Mouse (Mus musculus) ES-E14 (cell line): ENCODE results near the gene Slc33a1. TPM values are rescaled to one million over a fixed set of nuclear protein-coding genes. Genes with fewer than 3 reads are reported as not detected.

Experiments
- DNase-seq: peaks from one replicate; pipeline ENCODE4 v3.0.0-alpha.2; 2013; ENCODE audit warnings: low read depth, low spot score
- H3K27ac ChIP-seq: 2 replicates; pipeline ENCODE4 v1.5.1; 2012; ENCODE audit warnings: low read depth, mild to moderate bottlenecking, low read length, moderate library complexity, mixed read lengths; ENCODE audit not compliant: poor library complexity, insufficient read depth, severe bottlenecking
- H3K36me3 ChIP-seq: 2 replicates; pipeline ENCODE4 v1.6.1; 2012; ENCODE audit warnings: mild to moderate bottlenecking, low read length, moderate library complexity, mixed read lengths; ENCODE audit not compliant: control insufficient read depth, poor library complexity, insufficient read depth, severe bottlenecking
- H3K4me1 ChIP-seq, 2 experiments: fragments of 150-350 bp in 1 of 2; sonication (generic) in 1 of 2; 2 replicates each; pipeline ENCODE4 v1.6.1; 2012; ENCODE audit warnings: low read length in 2 of 2, mild to moderate bottlenecking in 1 of 2, mixed read lengths in 1 of 2; ENCODE audit not compliant: control insufficient read depth in 2 of 2, insufficient read depth in 2 of 2, poor library complexity in 1 of 2
- H3K4me3 ChIP-seq, 2 experiments: fragments of 150-350 bp in 1 of 2; sonication (generic) in 1 of 2; 2 replicates each; pipeline ENCODE4 v1.5.1; 2012; ENCODE audit warnings: low read length in 2 of 2, low read depth in 1 of 2, mild to moderate bottlenecking in 1 of 2, mixed read lengths in 1 of 2; ENCODE audit not compliant: insufficient read depth in 1 of 2, poor library complexity in 1 of 2, severe bottlenecking in 1 of 2
- H3K9ac ChIP-seq: 2 replicates; pipeline ENCODE4 v1.6.1; 2012; ENCODE audit warnings: low read depth, mild to moderate bottlenecking, low read length, mixed read lengths; ENCODE audit not compliant: poor library complexity, insufficient read depth, severe bottlenecking
- H3K9me3 ChIP-seq: fragments of 150-350 bp; sonication (generic); 2 replicates; pipeline ENCODE4 v1.6.1; 2012; ENCODE audit warnings: low read depth, mild to moderate bottlenecking, low read length; ENCODE audit not compliant: control insufficient read depth, insufficient read depth
- CHD2 ChIP-seq: IDR thresholded peaks from 2 replicates; pipeline ENCODE4 v1.6.1; 2014; ENCODE audit warnings: mild to moderate bottlenecking, low read depth, low read length, inconsistent platforms
- HCFC1 ChIP-seq: IDR thresholded peaks from 2 replicates; pipeline ENCODE4 v1.6.1; 2012; ENCODE audit warnings: low read length, inconsistent platforms, borderline replicate concordance; ENCODE audit not compliant: insufficient read depth
- ZC3H11A ChIP-seq: IDR thresholded peaks from 2 replicates; pipeline ENCODE4 v1.6.1; 2012; ENCODE audit warnings: low read depth, mild to moderate bottlenecking, inconsistent platforms, low read length, borderline replicate concordance
- ZNF384 ChIP-seq: IDR thresholded peaks from 2 replicates; pipeline ENCODE4 v1.6.1; 2012; ENCODE audit warnings: low read depth, low read length, inconsistent platforms
- in situ Hi-C, 2 experiments: fragments of 600-800 bp; cut with MboI; formaldehyde crosslinking; loops; one replicate each; pipeline ENCODE4 v1.15.1; 2025; ENCODE audit warnings: low sequenced_read_pairs in 2 of 2, inconsistent platforms in 1 of 2; ENCODE audit not compliant: unreplicated experiment in 2 of 2
- total RNA-seq: library from RNA; depleted of rRNA; stranded (reverse); fragments of 300-350 nt; gene quantifications from 2 replicates; pipeline ENCODE4 v1.2.3, GENCODE M21; 2012; rRNA removed

Slc33a1 gene
- total RNA-seq, 1 experiment = 22.1 TPM

DNA sequence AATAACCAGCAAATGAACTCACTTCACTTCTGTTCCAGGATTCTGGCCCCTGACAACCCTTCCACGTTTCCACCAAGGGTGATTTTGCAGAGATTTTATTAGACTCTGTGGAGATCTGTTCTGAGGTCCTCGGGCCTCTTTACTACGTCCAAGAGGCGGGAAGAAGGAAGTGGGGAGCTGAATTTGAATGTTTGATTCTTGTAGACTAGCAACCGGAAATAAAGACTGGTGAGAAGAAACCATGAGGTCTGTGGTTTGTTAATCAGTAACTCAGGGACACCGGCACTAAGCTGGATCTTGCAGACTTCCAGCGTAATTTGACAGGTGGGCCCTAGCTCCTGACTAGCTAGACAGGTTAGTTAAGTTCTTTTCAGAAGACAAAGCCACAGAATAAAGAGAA lies 70.9 kb downstream of the Slc33a1 start:
- Histone ChIP-seq H3K27ac (no peak overlapping the region), H3K4me3 (no peak overlapping the region), H3K36me3 (no peaks in the 10 kb centered on the region), H3K9ac (no peak overlapping the region), H3K9me3 (no peaks in the 10 kb centered on the region), H3K4me1 (no peaks in the 10 kb centered on the region)
- no peak for TF ChIP-seq ZC3H11A
- no peak for TF ChIP-seq ZNF384
- in situ Hi-C loops = no loop called here
- DNase-seq = no peak

DNA sequence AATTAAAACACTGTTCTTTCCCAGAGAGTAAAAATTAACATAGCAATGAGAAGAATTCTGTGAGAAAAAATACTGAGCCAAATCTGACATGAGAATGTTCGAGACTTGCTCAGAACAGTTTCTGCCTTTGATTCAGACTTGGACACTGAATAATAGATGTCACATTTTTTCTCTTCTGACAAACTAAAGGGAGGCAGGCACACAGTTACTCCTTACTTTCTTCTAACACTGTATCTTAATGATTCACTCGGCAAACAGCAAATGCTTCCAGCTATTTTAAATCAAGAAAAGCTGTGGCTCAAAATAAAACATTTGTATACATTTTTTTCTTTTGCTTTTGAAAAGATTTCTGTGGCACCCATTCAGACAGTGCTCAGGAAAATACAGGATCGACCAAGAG lies 72.4 kb downstream of the Slc33a1 start:
- Histone ChIP-seq H3K27ac (no peak overlapping the region), H3K4me3 (no peak overlapping the region), H3K9ac (no peak overlapping the region), H3K4me1 (no peaks in the 10 kb centered on the region), H3K9me3 (no peaks in the 10 kb centered on the region), H3K36me3 (no peaks in the 10 kb centered on the region)
- no peak for DNase-seq
- in situ Hi-C loops = no loop called here
- TF ChIP-seq CHD2 (no peak), ZNF384 (no peak), HCFC1 (no peak), ZC3H11A (no peak)

Other genes starting within 250 kb of the Slc33a1 start
- gene Plch1, start 65.3 kb downstream of the Slc33a1 start, total RNA-seq = 3.9 and 6.0 TPM in 2 replicates
- 3.3 and 3.4 TPM in 2 replicates for gene E130311K13Rik, start 35.3 kb downstream of the Slc33a1 start, total RNA-seq
- 18.1 and 28.2 TPM in 2 replicates for gene Gmps, start 11.3 kb upstream of the Slc33a1 start, total RNA-seq
- gene Vmn2r1, start 116.8 kb upstream of the Slc33a1 start, total RNA-seq = 0.09 and 0.21 TPM in 2 replicates
- not detected in 2 replicates for gene Vmn2r2, start 177.2 kb upstream of the Slc33a1 start, total RNA-seq